Mouse (Mus musculus): ENCODE measurements around the gene Lurap1l. TPM values are rescaled to one million over a fixed set of nuclear protein-coding genes. Genes with fewer than 3 reads are reported as not detected.

Gene Lurap1l
- 10.0 and 10.3 TPM in 2 replicates for polyA plus RNA-seq (2012; rRNA removed)

DNA sequence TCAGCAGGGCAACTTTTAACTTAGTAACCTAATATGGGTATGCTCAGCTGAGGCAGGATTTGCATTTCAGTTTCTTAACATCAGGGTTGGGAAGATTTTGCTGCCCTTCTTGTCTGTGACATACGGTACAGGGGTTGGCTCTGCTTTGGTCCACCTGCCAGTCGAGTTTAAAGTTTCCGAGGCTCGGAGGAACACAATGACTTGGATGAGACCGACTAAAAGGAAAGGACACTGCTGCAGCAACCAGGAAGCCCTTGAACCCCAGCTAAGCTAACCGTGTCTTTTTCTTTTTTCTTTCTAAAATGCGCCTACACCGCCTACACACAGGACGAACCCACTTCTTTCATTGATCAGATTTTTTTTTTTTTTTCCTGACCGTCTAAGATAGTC is at the start of gene Lurap1l:
TSS of gene Lurap1l (plus strand) at position 166 of the 390 bp plus-strand sequence.
- H3K4me1 ChIP-seq (ENCODE audit: control insufficient read depth, insufficient read depth, low read length) = peaks cover 7% of the 10 kb centered on the region
- DNase-seq = peak; percentile 89
- H3K27me3 ChIP-seq (replicated peaks; ENCODE audit: control insufficient read depth, insufficient read depth, low read length) = no peaks in the 10 kb centered on the region
- H3K36me3 ChIP-seq (ENCODE audit: control insufficient read depth, insufficient read depth, low read length) = no peaks in the 10 kb centered on the region
- peak within 1 kb of the TSS; percentile 86 for H3K27ac ChIP-seq (ENCODE audit: insufficient read depth, low read depth, low read length)
- 0% methylated on average over 10 of the region's 10 CpGs for WGBS
- peak within 1 kb of the TSS; percentile 62 for H3K4me3 ChIP-seq (ENCODE audit: insufficient read depth, low read depth, low read length)
- TF ChIP-seq POLR2A (IDR thresholded peaks at IDR 0.05; ENCODE audit: low read depth, low read length) = peak; percentile 18
- TF ChIP-seq CTCF (conservative IDR thresholded peaks at IDR 0.05; ENCODE audit: insufficient read depth, insufficient read length, low read depth, low read length) = no peak

DNA sequence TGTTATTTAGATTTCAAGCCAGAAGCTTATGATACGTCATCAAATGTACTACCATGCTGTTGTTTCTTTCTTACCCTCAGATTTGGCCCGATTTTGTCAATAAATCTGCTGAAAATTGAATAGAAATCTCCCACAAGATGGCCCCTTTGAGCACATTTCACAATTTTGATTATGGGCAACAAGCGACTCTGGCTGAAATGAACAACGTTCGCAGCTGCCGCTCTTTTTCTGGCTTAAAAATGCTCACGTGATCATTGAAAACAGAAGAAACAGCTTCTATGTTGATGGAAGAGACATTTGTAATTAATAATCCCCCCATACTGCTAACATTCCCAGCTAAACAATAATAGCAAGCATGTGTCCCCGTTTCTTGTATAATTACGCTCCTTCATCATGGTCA is 47.5 kb upstream of the Lurap1l start:
- Histone ChIP-seq H3K36me3 (ENCODE audit: control insufficient read depth, insufficient read depth, low read length) (no peaks in the 10 kb centered on the region), H3K4me1 (ENCODE audit: control insufficient read depth, insufficient read depth, low read length) (no peaks in the 10 kb centered on the region), H3K27ac (ENCODE audit: insufficient read depth, low read depth, low read length) (no peak overlapping the region), H3K4me3 (ENCODE audit: insufficient read depth, low read depth, low read length) (no peak overlapping the region), H3K27me3 (replicated peaks; ENCODE audit: control insufficient read depth, insufficient read depth, low read length) (no peaks in the 10 kb centered on the region)
- 89% methylated on average over 9 of the region's 9 CpGs for WGBS
- TF ChIP-seq CTCF (conservative IDR thresholded peaks at IDR 0.05; ENCODE audit: insufficient read depth, insufficient read length, low read depth, low read length) (no peak), POLR2A (IDR thresholded peaks at IDR 0.05; ENCODE audit: low read depth, low read length) (no peak)
- DNase-seq = no peak

DNA sequence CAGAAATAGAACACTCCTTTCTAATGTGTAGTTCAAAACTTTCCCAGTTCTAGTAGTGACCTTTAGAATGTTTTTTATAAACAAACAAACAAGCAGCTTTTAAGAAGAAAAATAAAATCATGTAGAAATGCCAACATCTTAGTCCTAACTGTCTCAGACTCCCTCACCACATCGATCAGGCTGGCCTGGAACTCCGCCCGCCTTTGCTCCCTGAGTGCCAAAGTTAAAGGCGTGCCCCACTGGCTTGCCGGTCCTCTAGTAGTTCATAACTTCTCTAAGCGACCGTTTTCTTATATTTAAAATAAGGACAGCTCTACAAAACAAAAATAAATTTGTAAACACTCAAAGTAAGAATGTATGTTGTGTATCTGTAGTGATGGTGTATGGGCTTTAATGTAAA is 46.5 kb upstream of the Lurap1l start:
- Histone ChIP-seq H3K4me1 (ENCODE audit: control insufficient read depth, insufficient read depth, low read length) (no peaks in the 10 kb centered on the region), H3K27me3 (replicated peaks; ENCODE audit: control insufficient read depth, insufficient read depth, low read length) (no peaks in the 10 kb centered on the region), H3K36me3 (ENCODE audit: control insufficient read depth, insufficient read depth, low read length) (no peaks in the 10 kb centered on the region), H3K27ac (ENCODE audit: insufficient read depth, low read depth, low read length) (no peak overlapping the region), H3K4me3 (ENCODE audit: insufficient read depth, low read depth, low read length) (no peak overlapping the region)
- 67% methylated on average over 7 of the region's 7 CpGs for WGBS
- no peak for DNase-seq
- TF ChIP-seq CTCF (conservative IDR thresholded peaks at IDR 0.05; ENCODE audit: insufficient read depth, insufficient read length, low read depth, low read length) = no peak
- no peak for TF ChIP-seq POLR2A (IDR thresholded peaks at IDR 0.05; ENCODE audit: low read depth, low read length)

DNA sequence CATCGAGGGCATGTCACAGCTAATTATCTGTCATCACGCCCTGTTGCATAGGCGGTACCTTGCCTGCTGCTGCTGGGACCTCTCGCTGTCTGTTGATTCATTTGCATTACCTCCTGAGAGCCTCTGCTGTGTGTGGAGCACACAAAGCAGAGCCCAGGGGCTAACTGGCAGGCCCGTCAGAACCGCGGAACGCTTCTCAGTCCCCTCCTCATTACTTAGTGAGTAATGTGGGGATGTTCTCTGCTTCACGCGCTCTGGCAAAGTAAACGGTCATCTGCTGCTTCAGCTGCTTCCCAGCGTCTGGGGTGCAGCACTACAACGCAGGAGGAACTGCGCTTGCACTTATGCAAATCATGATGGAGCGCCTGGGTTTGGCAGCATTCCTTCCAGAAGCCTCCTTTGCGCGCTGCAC is 45.9 kb upstream of the Lurap1l start:
- WGBS = 6% methylated on average over 17 of the region's 17 CpGs
- no peaks in the 10 kb centered on the region for H3K27me3 ChIP-seq (replicated peaks; ENCODE audit: control insufficient read depth, insufficient read depth, low read length)
- no peaks in the 10 kb centered on the region for H3K4me1 ChIP-seq (ENCODE audit: control insufficient read depth, insufficient read depth, low read length)
- H3K27ac ChIP-seq (ENCODE audit: insufficient read depth, low read depth, low read length) = no peak overlapping the region
- peak; percentile 14 for DNase-seq
- no peaks in the 10 kb centered on the region for H3K36me3 ChIP-seq (ENCODE audit: control insufficient read depth, insufficient read depth, low read length)
- H3K4me3 ChIP-seq (ENCODE audit: insufficient read depth, low read depth, low read length) = no peak overlapping the region
- TF ChIP-seq POLR2A (IDR thresholded peaks at IDR 0.05; ENCODE audit: low read depth, low read length) (no peak), CTCF (conservative IDR thresholded peaks at IDR 0.05; ENCODE audit: insufficient read depth, insufficient read length, low read depth, low read length) (no peak)

- no peak overlapping the region for H3K4me3 ChIP-seq (ENCODE audit: insufficient read depth, low read depth, low read length)
- no peak overlapping the region for H3K27ac ChIP-seq (ENCODE audit: insufficient read depth, low read depth, low read length)
- no peaks in the 10 kb centered on the region for H3K4me1 ChIP-seq (ENCODE audit: control insufficient read depth, insufficient read depth, low read length)
- DNase-seq = peak; percentile 25
- WGBS = 10% methylated on average over 5 of the region's 5 CpGs
- TF ChIP-seq CTCF (conservative IDR thresholded peaks at IDR 0.05; ENCODE audit: insufficient read depth, insufficient read length, low read depth, low read length) (peak; percentile 43), POLR2A (IDR thresholded peaks at IDR 0.05; ENCODE audit: low read depth, low read length) (no peak)
- H3K27me3 ChIP-seq (replicated peaks; ENCODE audit: control insufficient read depth, insufficient read depth, low read length) = no peaks in the 10 kb centered on the region
- no peaks in the 10 kb centered on the region for H3K36me3 ChIP-seq (ENCODE audit: control insufficient read depth, insufficient read depth, low read length)
These were observed 44.4 kb upstream of the Lurap1l start for GRCm38 (mm10) chr4:80866065-80866464.

DNA sequence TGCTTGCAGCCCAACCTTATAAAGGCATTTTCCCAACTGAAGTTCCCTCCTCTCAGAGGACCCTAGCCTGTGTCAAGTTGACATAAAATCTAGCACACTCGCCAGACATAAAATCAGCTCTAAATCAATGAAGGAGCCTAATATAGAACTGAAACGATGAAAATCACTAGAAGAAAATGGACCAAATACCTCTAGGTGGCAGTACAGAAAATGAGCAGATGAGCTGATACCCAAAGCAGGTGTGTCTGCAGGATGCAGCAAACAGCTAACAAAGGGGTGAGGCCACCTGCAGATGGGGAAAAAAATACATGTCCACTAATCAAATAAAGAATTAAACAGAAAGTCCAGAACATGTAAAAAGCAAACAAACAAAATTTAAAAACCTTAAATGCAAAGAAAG is 40.8 kb upstream of the Lurap1l start:
- H3K36me3 ChIP-seq (ENCODE audit: control insufficient read depth, insufficient read depth, low read length) = no peaks in the 10 kb centered on the region
- 40% methylated on average over 2 of the region's 2 CpGs for WGBS
- no peak overlapping the region for H3K4me3 ChIP-seq (ENCODE audit: insufficient read depth, low read depth, low read length)
- peaks cover 6% of the 10 kb centered on the region; the same call in 1 of the 2 replicates for H3K4me1 ChIP-seq (ENCODE audit: control insufficient read depth, insufficient read depth, low read length)
- TF ChIP-seq POLR2A (IDR thresholded peaks at IDR 0.05; ENCODE audit: low read depth, low read length) (no peak), CTCF (conservative IDR thresholded peaks at IDR 0.05; ENCODE audit: insufficient read depth, insufficient read length, low read depth, low read length) (no peak)
- H3K27ac ChIP-seq (ENCODE audit: insufficient read depth, low read depth, low read length) = no peak overlapping the region
- DNase-seq = peak; percentile 12
- no peaks in the 10 kb centered on the region for H3K27me3 ChIP-seq (replicated peaks; ENCODE audit: control insufficient read depth, insufficient read depth, low read length)

GRCm38 (mm10) chr4:80872847-80873644 is 37.4 kb upstream of the Lurap1l start:
- Histone ChIP-seq H3K36me3 (ENCODE audit: control insufficient read depth, insufficient read depth, low read length) (no peaks in the 10 kb centered on the region), H3K27me3 (replicated peaks; ENCODE audit: control insufficient read depth, insufficient read depth, low read length) (no peaks in the 10 kb centered on the region), H3K4me3 (ENCODE audit: insufficient read depth, low read depth, low read length) (no peak overlapping the region), H3K27ac (ENCODE audit: insufficient read depth, low read depth, low read length) (no peak overlapping the region), H3K4me1 (ENCODE audit: control insufficient read depth, insufficient read depth, low read length) (peaks cover 6% of the 10 kb centered on the region; the same call in 1 of the 2 replicates)
- TF ChIP-seq POLR2A (IDR thresholded peaks at IDR 0.05; ENCODE audit: low read depth, low read length) (no peak), CTCF (conservative IDR thresholded peaks at IDR 0.05; ENCODE audit: insufficient read depth, insufficient read length, low read depth, low read length) (peak; percentile 35; the same call in 1 of the 2 replicates)
- peak; percentile 38 for DNase-seq
- 29% methylated on average over 6 of the region's 6 CpGs for WGBS

All from kidney, adult 2 months (tissue).